Mouse (Mus musculus): ENCODE measurements around the gene Zfp981. TPM values are rescaled to one million over a fixed set of nuclear protein-coding genes. Genes with fewer than 3 reads are reported as not detected.
"Not testable (repeated sequence)": the region's sequence is repeated elsewhere in the genome, so short reads cannot be mapped to it uniquely, and the experiment has no call there.

The Zfp981 gene
- total RNA-seq (2022) = 1 to 10 TPM in 1 of 4 experiments, under 1 TPM in 3; 0.41 to 1.1 (median 0.71) TPM

- not testable (repeated sequence) for DNase-seq (ENCODE audit: low spot score)
Measured at GRCm38 (mm10) chr4:146501727-146502126, at the start of gene Zfp981. Zfp981 (plus strand) TSS chr4:146502027.

GRCm38 (mm10) chr4:146452576-146452975 is 49.3 kb upstream of the Zfp981 start:
- not testable (repeated sequence) for DNase-seq (ENCODE audit: low spot score)

- not testable (repeated sequence) for DNase-seq (ENCODE audit: low spot score)
Measured at GRCm38 (mm10) chr4:146454170-146454569, 47.7 kb upstream of the Zfp981 start.

GRCm38 (mm10) chr4:146454896-146455295 is 46.9 kb upstream of the Zfp981 start:
- no peak for DNase-seq (ENCODE audit: low spot score)

- no peak for DNase-seq (ENCODE audit: low spot score)
Measured at GRCm38 (mm10) chr4:146455321-146455721, 46.5 kb upstream of the Zfp981 start.

GRCm38 (mm10) chr4:146456061-146456726 is 45.6 kb upstream of the Zfp981 start:
- no peak for DNase-seq (ENCODE audit: low spot score)

- DNase-seq (ENCODE audit: low spot score) = no peak
Measured at GRCm38 (mm10) chr4:146457126-146457525, 44.7 kb upstream of the Zfp981 start.

GRCm38 (mm10) chr4:146457720-146458119 is 44.1 kb upstream of the Zfp981 start:
- DNase-seq (ENCODE audit: low spot score) = no peak

- not testable (repeated sequence) for DNase-seq (ENCODE audit: low spot score)
Measured at GRCm38 (mm10) chr4:146459822-146460221, 42.0 kb upstream of the Zfp981 start.

- DNase-seq (ENCODE audit: low spot score) = not testable (repeated sequence)
Measured at GRCm38 (mm10) chr4:146460685-146461084, 41.1 kb upstream of the Zfp981 start.

- DNase-seq (ENCODE audit: low spot score) = not testable (repeated sequence)
Measured at GRCm38 (mm10) chr4:146463649-146464351, 38.0 kb upstream of the Zfp981 start.

GRCm38 (mm10) chr4:146469984-146470383 is 31.8 kb upstream of the Zfp981 start:
- not testable (repeated sequence) for DNase-seq (ENCODE audit: low spot score)

- DNase-seq (ENCODE audit: low spot score) = not testable (repeated sequence)
Measured at GRCm38 (mm10) chr4:146474181-146474580, 27.6 kb upstream of the Zfp981 start.

- DNase-seq (ENCODE audit: low spot score) = not testable (repeated sequence)
Measured at GRCm38 (mm10) chr4:146474716-146475676, 26.8 kb upstream of the Zfp981 start.

GRCm38 (mm10) chr4:146476260-146476659 is 25.6 kb upstream of the Zfp981 start:
- not testable (repeated sequence) for DNase-seq (ENCODE audit: low spot score)

GRCm38 (mm10) chr4:146476959-146477358 is 24.9 kb upstream of the Zfp981 start:
- DNase-seq (ENCODE audit: low spot score) = not testable (repeated sequence)

GRCm38 (mm10) chr4:146480376-146481096 is 21.3 kb upstream of the Zfp981 start:
- DNase-seq (ENCODE audit: low spot score) = not testable (repeated sequence)

- DNase-seq (ENCODE audit: low spot score) = not testable (repeated sequence)
Measured at GRCm38 (mm10) chr4:146482546-146482945, 19.3 kb upstream of the Zfp981 start.

- DNase-seq (ENCODE audit: low spot score) = not testable (repeated sequence)
Measured at GRCm38 (mm10) chr4:146483571-146484280, 18.1 kb upstream of the Zfp981 start.

GRCm38 (mm10) chr4:146484676-146485075 is 17.2 kb upstream of the Zfp981 start:
- not testable (repeated sequence) for DNase-seq (ENCODE audit: low spot score)
